9 mouse cellular contexts compared by ENCODE assay signal in genomic region chr4:136466226-136466625, GRCm38 (mm10). TPM values are rescaled to one million over a fixed set of nuclear protein-coding genes. Genes with fewer than 3 reads are reported as not detected.
A peak's percentile ranks its signal among the peaks of the same experiment; 100 is the strongest.
DNase-seq lines count a peak whose midpoint lies in the region; ATAC-seq and TF ChIP-seq lines count a peak whose summit lies in the region.
"Had no signal": no experiment of that assay in that cellular context is flagged by ENCODE, and none has a peak within 500 bp of the region (broad histone marks: within the 10 kb centered on the region; RNA-seq: fewer than 3 reads in every experiment).

No protein-coding gene starts in this region.

- H3K4me1 ChIP-seq in embryonic facial prominence, embryonic 12.5 days: peaks cover 23% of the 10 kb centered on the region
- peaks cover 42% of the 10 kb centered on the region for H3K4me1 ChIP-seq in embryonic facial prominence, embryonic 10.5 days
- peaks cover 20% of the 10 kb centered on the region for H3K4me1 ChIP-seq in kidney, postnatal 0 days (replicated peaks; ENCODE audit: insufficient read depth, low read length)
- peaks cover 30% of the 10 kb centered on the region for H3K4me1 ChIP-seq in midbrain, embryonic 13.5 days (replicated peaks)

- H3K9me3 ChIP-seq in embryonic facial prominence, embryonic 12.5 days: no peaks in the 10 kb centered on the region
- H3K9me3 ChIP-seq in embryonic facial prominence, embryonic 10.5 days: no peaks in the 10 kb centered on the region
- no peaks in the 10 kb centered on the region for H3K9me3 ChIP-seq in kidney, postnatal 0 days (replicated peaks; ENCODE audit: low read length)
- no peaks in the 10 kb centered on the region for H3K9me3 ChIP-seq in midbrain, embryonic 13.5 days

- 0 out of 2 replicates have a peak overlapping the region, but pooled peaks have one; percentile 17 for H3K27ac ChIP-seq in embryonic facial prominence, embryonic 12.5 days
- H3K27ac ChIP-seq in embryonic facial prominence, embryonic 10.5 days (replicated peaks): no peak overlapping the region
- peak overlapping the region; percentile 38 for H3K27ac ChIP-seq in kidney, postnatal 0 days
- no peak overlapping the region for H3K27ac ChIP-seq in midbrain, embryonic 13.5 days

- no peaks in the 10 kb centered on the region for H3K36me3 ChIP-seq in embryonic facial prominence, embryonic 12.5 days
- no peaks in the 10 kb centered on the region for H3K36me3 ChIP-seq in embryonic facial prominence, embryonic 10.5 days (replicated peaks)
- no peaks in the 10 kb centered on the region for H3K36me3 ChIP-seq in kidney, postnatal 0 days (ENCODE audit: insufficient read depth, low read length)
- H3K36me3 ChIP-seq in midbrain, embryonic 13.5 days: no peaks in the 10 kb centered on the region

- H3K27me3 ChIP-seq in embryonic facial prominence, embryonic 12.5 days: peaks cover 25% of the 10 kb centered on the region
- peaks cover 52% of the 10 kb centered on the region for H3K27me3 ChIP-seq in embryonic facial prominence, embryonic 10.5 days (replicated peaks; ENCODE audit: low read depth, poor library complexity, severe bottlenecking)
- no peaks in the 10 kb centered on the region for H3K27me3 ChIP-seq in kidney, postnatal 0 days (ENCODE audit: insufficient read depth, low read length)
- H3K27me3 ChIP-seq in midbrain, embryonic 13.5 days: peaks cover 36% of the 10 kb centered on the region

- ATAC-seq in embryonic facial prominence, embryonic 12.5 days (ENCODE audit: insufficient number of reproducible peaks, insufficient read depth, low FRiP score, low TSS enrichment): no peak
- no peak for ATAC-seq in kidney, postnatal 0 days (replicated peaks; ENCODE audit: low FRiP score, low read depth)
- no peak for ATAC-seq in midbrain, embryonic 13.5 days

- 0 out of 2 replicates have a peak overlapping the region, but pooled peaks have one; percentile 7 for H3K4me2 ChIP-seq in embryonic facial prominence, embryonic 12.5 days (replicated peaks)
- no peak overlapping the region for H3K4me2 ChIP-seq in kidney, postnatal 0 days (ENCODE audit: low read length)
- H3K4me2 ChIP-seq in midbrain, embryonic 13.5 days (replicated peaks): no peak overlapping the region

- H3K4me3 ChIP-seq in embryonic facial prominence, embryonic 12.5 days: no peak overlapping the region
- no peak overlapping the region for H3K4me3 ChIP-seq in embryonic facial prominence, embryonic 10.5 days
- H3K4me3 ChIP-seq in kidney, postnatal 0 days (replicated peaks; ENCODE audit: low read depth, low read length): no peak overlapping the region
- H3K4me3 ChIP-seq in midbrain, embryonic 13.5 days (replicated peaks): no peak overlapping the region

- 45% methylated on average over 4 of the region's 4 CpGs for WGBS in embryonic facial prominence, embryonic 12.5 days
- WGBS in embryonic facial prominence, embryonic 10.5 days: 72% methylated on average over 4 of the region's 4 CpGs
- WGBS in kidney, postnatal 0 days: 44% methylated on average over 4 of the region's 4 CpGs
- WGBS in midbrain, embryonic 13.5 days: 78% methylated on average over 4 of the region's 4 CpGs

- TF ChIP-seq CTCF in kidney, postnatal 0 days (IDR thresholded peaks at IDR 0.05; ENCODE audit: low read depth): no peak

- no peak overlapping the region for H3K9ac ChIP-seq in embryonic facial prominence, embryonic 12.5 days
- no peak overlapping the region for H3K9ac ChIP-seq in kidney, postnatal 0 days (ENCODE audit: low read depth, low read length)
- no peak overlapping the region for H3K9ac ChIP-seq in midbrain, embryonic 13.5 days (replicated peaks)

- DNase-seq in embryonic facial prominence, embryonic 10.5 days (ENCODE audit: low spot score): no peak
- peak; percentile 87 for DNase-seq in cerebellum, adult 11-12 months
- peak; percentile 71 to 73 for DNase-seq in heart, adult 9 months (ENCODE audit: low spot score in 2 of 2)
- peak; percentile 73 for DNase-seq in kidney, postnatal 0 days (ENCODE audit: low spot score)
- no peak for DNase-seq in layer of hippocampus, postnatal 10 days (ENCODE audit: low spot score in 2 of 2)
- no peak for DNase-seq in thymus, postnatal 25 days

RNA-seq across cellular contexts. Expression of gene Luzp1, which starts 3.3 kb away (rescaled TPM):
- 124 and 127 TPM in 2 replicates for polyA plus RNA-seq in embryonic facial prominence, embryonic 12.5 days (2016; fragmentation: Nextera tagmentation; extraction: Ambion mirVana)
- polyA plus RNA-seq in embryonic facial prominence, embryonic 10.5 days (2016; fragmentation: Nextera tagmentation; extraction: Ambion mirVana): 150 and 158 TPM in 2 replicates
- polyA plus RNA-seq in kidney, postnatal 0 days (2015; fragmentation: Nextera tagmentation; extraction: Ambion mirVana): 111 and 114 TPM in 2 replicates
- 10 to 100 TPM; 47.3 to 50.2 TPM for total RNA-seq in layer of hippocampus, postnatal 10 days (2021)
- polyA plus RNA-seq in midbrain, embryonic 13.5 days (2015; fragmentation: Nextera tagmentation; extraction: Ambion mirVana): 68.1 and 79.1 TPM in 2 replicates

RNA-seq across cellular contexts. Expression of gene 6030445D17Rik, which starts 4.2 kb away (rescaled TPM):
- polyA plus RNA-seq in embryonic facial prominence, embryonic 12.5 days (2016; fragmentation: Nextera tagmentation; extraction: Ambion mirVana): 0.09 and 0.34 TPM in 2 replicates
- polyA plus RNA-seq in embryonic facial prominence, embryonic 10.5 days (2016; fragmentation: Nextera tagmentation; extraction: Ambion mirVana): 0.14 TPM in 1 of 2 replicates, not detected in the other
- 0.55 and 0.68 TPM in 2 replicates for polyA plus RNA-seq in kidney, postnatal 0 days (2015; fragmentation: Nextera tagmentation; extraction: Ambion mirVana)
- under 1 TPM; 0.62 TPM for total RNA-seq in layer of hippocampus, postnatal 10 days (2021)
- polyA plus RNA-seq in midbrain, embryonic 13.5 days (2015; fragmentation: Nextera tagmentation; extraction: Ambion mirVana): 0.12 TPM in 1 of 2 replicates, not detected in the other
- total RNA-seq: neutrophil, adult 5-6 weeks had no signal

RNA-seq across cellular contexts. Expression of gene Htr1d, which starts 42.9 kb away (rescaled TPM):
- polyA plus RNA-seq in embryonic facial prominence, embryonic 12.5 days (2016; fragmentation: Nextera tagmentation; extraction: Ambion mirVana): 0.36 and 0.75 TPM in 2 replicates
- 0.16 TPM in 2 replicates for polyA plus RNA-seq in embryonic facial prominence, embryonic 10.5 days (2016; fragmentation: Nextera tagmentation; extraction: Ambion mirVana)
- 0.25 and 0.56 TPM in 2 replicates for polyA plus RNA-seq in kidney, postnatal 0 days (2015; fragmentation: Nextera tagmentation; extraction: Ambion mirVana)
- total RNA-seq in layer of hippocampus, postnatal 10 days (2021): 1 to 10 TPM in 1 of 2 experiments, under 1 TPM in 1; 0.98 to 1.3 TPM
- polyA plus RNA-seq in midbrain, embryonic 13.5 days (2015; fragmentation: Nextera tagmentation; extraction: Ambion mirVana): 0.19 and 0.52 TPM in 2 replicates
- total RNA-seq: neutrophil, adult 5-6 weeks had no signal

Comparison
In these comparisons a context has a peak if more than half of its experiments do, and no peak if none do; other contexts are left out.
1. H3K27ac ChIP-seq: peak in embryonic facial prominence, embryonic 12.5 days (single experiment) and kidney, postnatal 0 days (single experiment); none in embryonic facial prominence, embryonic 10.5 days (single experiment) and midbrain, embryonic 13.5 days (single experiment).
2. DNase-seq: peak in cerebellum, adult 11-12 months (single experiment), heart, adult 9 months (2 of 2) and kidney, postnatal 0 days (single experiment); none in embryonic facial prominence, embryonic 10.5 days (single experiment), layer of hippocampus, postnatal 10 days (0 of 2) and thymus, postnatal 25 days (single experiment).